Mouse (Mus musculus): ENCODE measurements around the gene Dnajc11. TPM values are rescaled to one million over a fixed set of nuclear protein-coding genes. Genes with fewer than 3 reads are reported as not detected.
A peak's percentile ranks its signal among the peaks of the same experiment; 100 is the strongest.

The Dnajc11 gene
- polyA plus RNA-seq, 1 experiment from 2014 or later: 89.8 TPM

DNA sequence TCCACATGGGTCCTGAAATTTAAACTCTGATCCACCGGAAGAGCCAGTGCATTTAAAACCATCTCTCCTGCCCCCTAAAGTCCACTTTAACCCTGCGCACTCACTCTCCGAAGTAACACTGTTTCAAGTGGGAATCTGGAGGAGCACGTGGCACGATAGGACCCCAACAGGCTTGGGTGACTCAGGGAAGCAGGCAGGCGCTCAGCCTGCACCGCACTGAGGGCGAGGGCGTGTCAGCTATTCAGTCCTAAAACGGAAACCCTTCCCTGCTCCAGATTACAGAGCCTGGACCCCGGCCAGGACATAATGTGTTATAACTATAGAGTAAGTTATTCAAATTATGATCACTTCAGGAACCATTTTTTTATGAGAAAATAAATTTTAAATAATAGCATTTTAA lies 29.4 kb upstream of the Dnajc11 start:
- peaks cover 13% of the 10 kb centered on the region for H3K4me1 ChIP-seq
- no peak overlapping the region for H3K27ac ChIP-seq (replicated peaks)
- H3K9ac ChIP-seq (replicated peaks): no peak overlapping the region
- H3K9me3 ChIP-seq: no peaks in the 10 kb centered on the region
- peaks cover 16% of the 10 kb centered on the region for H3K27me3 ChIP-seq
- ATAC-seq (ENCODE audit: low FRiP score, low read depth): no peak
- 62% methylated on average over 11 of the region's 11 CpGs for WGBS
- no peaks in the 10 kb centered on the region for H3K36me3 ChIP-seq
- no peak overlapping the region for H3K4me3 ChIP-seq
- no peak overlapping the region for H3K4me2 ChIP-seq (replicated peaks)

DNA sequence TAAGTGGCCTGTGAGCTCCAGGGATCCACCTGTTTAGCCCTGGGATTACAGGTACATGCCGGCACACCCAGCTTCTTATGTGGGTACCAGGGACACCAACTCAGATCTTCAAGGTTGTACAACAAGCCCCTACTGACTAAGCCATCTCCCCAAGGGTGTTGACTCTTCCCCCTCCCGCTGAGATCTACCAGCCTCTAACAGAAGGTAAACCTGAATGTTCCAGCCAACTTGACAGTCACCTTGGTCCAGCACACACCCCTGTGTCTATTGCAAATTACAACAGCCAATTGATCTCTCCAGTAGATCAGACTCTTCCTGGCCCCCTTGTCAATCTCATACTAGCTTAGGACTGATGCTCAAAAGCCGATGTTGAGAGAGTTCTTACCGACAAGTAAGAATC lies 27.9 kb upstream of the Dnajc11 start:
- no peak overlapping the region for H3K4me3 ChIP-seq
- 75% methylated on average over 4 of the region's 4 CpGs for WGBS

DNA sequence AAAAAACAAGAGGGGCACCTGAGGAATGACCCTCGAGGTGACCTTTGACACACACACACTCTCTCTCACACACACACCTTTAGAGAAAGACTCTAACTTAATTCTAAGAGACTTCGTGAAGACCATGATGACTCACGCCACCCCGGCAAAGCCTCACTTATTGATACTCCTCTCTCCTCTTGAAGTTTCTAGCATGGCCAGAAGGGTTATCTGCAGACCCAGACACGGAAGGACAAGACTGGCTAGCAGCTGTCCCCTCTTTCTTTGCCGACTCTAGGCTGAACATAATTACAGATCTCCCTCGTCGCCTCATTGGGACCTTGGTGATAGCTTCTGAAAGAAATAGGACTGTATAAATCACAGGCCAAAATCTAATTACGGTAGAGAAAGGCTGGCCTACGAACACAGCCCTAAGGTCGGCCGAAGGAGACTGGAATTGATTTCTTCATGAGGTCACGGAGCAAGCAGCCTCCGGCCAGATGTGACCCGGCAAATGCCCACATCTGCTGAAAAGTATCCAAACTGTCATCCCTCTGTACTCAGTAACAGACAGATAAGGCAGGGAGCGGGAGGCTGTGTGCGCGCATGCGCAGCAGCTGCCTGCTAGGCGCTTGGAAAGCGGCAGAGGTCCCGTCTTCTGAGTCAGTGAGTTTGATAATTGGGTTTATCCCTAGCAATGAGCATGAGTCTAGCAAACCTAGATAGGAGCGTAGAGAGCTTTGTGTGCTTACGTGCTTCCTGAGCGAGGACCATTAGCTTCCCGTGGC lies 25.7 kb upstream of the Dnajc11 start:
- peaks cover 15% of the 10 kb centered on the region for H3K27me3 ChIP-seq
- no peak overlapping the region for H3K4me3 ChIP-seq
- ATAC-seq (ENCODE audit: low FRiP score, low read depth): no peak
- H3K4me1 ChIP-seq: peaks cover 13% of the 10 kb centered on the region
- no peak overlapping the region for H3K9ac ChIP-seq (replicated peaks)
- WGBS: 79% methylated on average over 26 of the region's 26 CpGs
- H3K4me2 ChIP-seq (replicated peaks): 0 out of 2 replicates have a peak overlapping the region, but pooled peaks have one; percentile 11
- peak overlapping the region; percentile 42; the same call in 1 of the 2 replicates for H3K27ac ChIP-seq (replicated peaks)
- no peaks in the 10 kb centered on the region for H3K9me3 ChIP-seq
- no peaks in the 10 kb centered on the region for H3K36me3 ChIP-seq

More for the DNA sequence above, 27.9 kb upstream of the Dnajc11 start:
- Histone ChIP-seq H3K27ac (replicated peaks) (no peak overlapping the region), H3K36me3 (no peaks in the 10 kb centered on the region), H3K4me1 (peaks cover 13% of the 10 kb centered on the region), H3K9me3 (no peaks in the 10 kb centered on the region), H3K27me3 (peaks cover 16% of the 10 kb centered on the region), H3K9ac (replicated peaks) (no peak overlapping the region), H3K4me2 (replicated peaks) (no peak overlapping the region)
- no peak for ATAC-seq (ENCODE audit: low FRiP score, low read depth)

DNA sequence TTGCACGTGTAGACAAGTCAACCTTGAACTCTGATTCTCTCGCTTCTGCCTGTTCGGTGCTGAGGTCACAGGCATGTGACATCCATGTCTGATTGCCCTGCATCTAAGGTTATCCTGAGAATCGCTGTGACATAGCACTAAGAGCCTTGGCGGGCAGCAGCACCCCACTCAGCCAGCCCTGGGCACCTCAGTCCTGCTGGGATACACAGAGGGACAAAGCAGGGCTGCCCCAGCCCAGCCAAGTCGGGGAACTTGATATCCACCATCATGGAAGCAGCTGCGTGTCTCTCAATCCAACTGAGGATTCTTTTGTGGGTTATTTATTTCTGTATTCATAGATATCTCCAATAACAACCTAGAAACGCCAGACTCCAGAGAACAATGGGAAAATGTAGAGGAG lies 24.7 kb upstream of the Dnajc11 start:
- Histone ChIP-seq H3K9me3 (no peaks in the 10 kb centered on the region), H3K27ac (replicated peaks) (no peak overlapping the region), H3K9ac (replicated peaks) (no peak overlapping the region), H3K27me3 (peaks cover 11% of the 10 kb centered on the region), H3K4me3 (no peak overlapping the region), H3K4me2 (replicated peaks) (no peak overlapping the region), H3K4me1 (peaks cover 13% of the 10 kb centered on the region), H3K36me3 (no peaks in the 10 kb centered on the region)
- no peak for ATAC-seq (ENCODE audit: low FRiP score, low read depth)
- 77% methylated on average over 8 of the region's 8 CpGs for WGBS

DNA sequence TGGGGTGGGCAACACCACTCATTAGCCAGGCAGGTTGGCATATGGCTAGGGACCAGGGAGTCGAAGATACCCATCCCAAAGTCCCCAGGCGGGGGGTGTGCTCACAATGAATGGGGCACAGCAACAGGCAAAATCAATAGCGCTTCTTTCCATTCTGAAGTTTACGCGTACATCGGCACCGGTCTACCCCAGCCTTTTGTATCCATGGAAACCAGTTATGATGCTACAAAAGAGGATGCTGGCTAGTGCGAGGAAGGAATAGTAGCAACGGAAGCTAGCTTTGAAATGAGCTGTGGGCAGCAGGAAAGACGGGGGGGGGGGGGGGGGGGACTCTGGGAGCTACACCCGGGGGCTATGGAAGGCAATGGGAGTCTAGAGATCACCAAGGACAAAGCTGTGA lies 17.2 kb upstream of the Dnajc11 start:
- no peak overlapping the region for H3K4me3 ChIP-seq
- 83% methylated on average over 11 of the region's 11 CpGs for WGBS
- H3K9ac ChIP-seq (replicated peaks): no peak overlapping the region
- H3K27me3 ChIP-seq: no peaks in the 10 kb centered on the region; the same call in 1 of the 2 replicates
- H3K4me2 ChIP-seq (replicated peaks): no peak overlapping the region
- ATAC-seq (ENCODE audit: low FRiP score, low read depth): no peak
- no peak overlapping the region for H3K27ac ChIP-seq (replicated peaks)
- peaks cover 5% of the 10 kb centered on the region; the same call in 1 of the 2 replicates for H3K4me1 ChIP-seq
- no peaks in the 10 kb centered on the region for H3K36me3 ChIP-seq
- 0 out of 2 replicates have a peak, but pooled peaks cover 2% of the 10 kb centered on the region for H3K9me3 ChIP-seq

DNA sequence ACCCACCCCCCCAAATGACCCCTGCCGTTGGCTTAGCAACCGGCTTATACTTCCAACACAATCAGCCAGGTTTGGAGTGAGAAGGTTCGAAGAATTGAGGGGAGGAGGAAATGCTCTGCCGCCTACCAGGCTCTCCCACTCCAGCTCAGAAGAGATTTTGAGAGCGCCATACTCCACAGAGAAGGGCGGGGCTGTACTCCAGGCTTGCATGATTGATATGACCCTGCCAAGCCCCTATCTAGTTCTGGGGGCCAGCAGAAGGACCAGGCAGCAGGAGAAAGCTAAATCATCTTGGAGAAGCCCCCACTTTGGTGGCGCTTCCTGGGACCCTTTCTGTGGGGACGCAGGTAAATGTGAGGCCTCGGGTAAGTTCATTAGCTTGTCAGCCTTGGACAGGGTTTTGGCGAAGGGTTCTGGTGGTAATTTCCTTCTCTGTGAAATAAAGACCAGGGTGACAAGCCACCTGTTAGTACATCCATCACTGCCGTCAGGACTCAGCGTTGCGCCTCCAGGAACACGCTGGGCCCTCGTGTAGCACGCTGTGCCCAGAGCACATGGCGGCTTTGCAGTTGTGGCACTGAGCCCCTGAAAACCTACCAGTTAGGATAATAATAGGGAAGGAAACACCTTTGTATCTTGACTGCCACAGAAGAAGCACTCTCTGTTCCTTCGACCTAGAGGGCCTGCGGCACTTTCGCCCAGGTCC lies 14.2 kb upstream of the Dnajc11 start:
- WGBS: 82% methylated on average over 20 of the region's 20 CpGs
- no peak overlapping the region for H3K4me3 ChIP-seq
- no peak overlapping the region for H3K9ac ChIP-seq (replicated peaks)

DNA sequence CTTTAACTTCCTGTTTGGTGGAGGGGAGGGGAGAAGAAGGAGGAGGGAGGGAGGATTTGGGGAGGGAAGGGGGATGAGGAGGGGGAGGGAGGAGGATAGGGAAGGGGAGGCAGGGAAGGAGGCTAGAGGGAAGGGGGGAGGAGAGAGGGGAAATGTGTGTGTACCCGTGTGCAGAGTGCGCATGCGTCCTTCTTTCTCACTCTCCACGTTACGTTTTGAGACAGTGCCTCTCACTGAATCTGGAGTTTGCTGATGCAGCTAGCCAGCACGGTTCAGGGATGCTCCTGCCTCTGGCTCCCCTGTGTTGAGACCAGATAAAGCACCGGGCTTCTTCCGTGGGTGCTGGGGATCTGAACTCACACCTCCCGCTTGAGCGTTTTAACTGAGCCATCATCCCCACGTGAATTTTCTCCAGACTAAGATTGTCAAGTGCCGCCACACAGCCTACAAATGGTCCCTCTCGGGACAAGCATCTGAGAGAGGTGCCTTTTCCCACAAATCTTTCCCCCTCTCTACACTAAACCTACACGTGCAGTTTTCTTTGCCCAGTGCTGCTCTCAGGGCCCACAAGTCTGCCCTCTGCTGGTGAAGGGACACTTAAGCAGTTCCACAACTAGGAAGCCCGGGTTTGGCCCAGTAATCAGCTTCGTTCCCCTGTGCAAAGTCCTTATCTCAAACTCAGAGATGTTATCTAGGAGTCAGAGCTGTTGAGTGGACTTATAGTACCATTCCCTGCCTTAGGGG lies 13.4 kb upstream of the Dnajc11 start:
- Histone ChIP-seq H3K36me3 (no peaks in the 10 kb centered on the region), H3K27ac (replicated peaks) (no peak overlapping the region), H3K9ac (replicated peaks) (no peak overlapping the region; the same call in 1 of the 2 replicates), H3K4me3 (peak overlapping the region; percentile 19), H3K27me3 (no peaks in the 10 kb centered on the region), H3K9me3 (0 out of 2 replicates have a peak, but pooled peaks cover 2% of the 10 kb centered on the region), H3K4me2 (replicated peaks) (peak overlapping the region; percentile 44), H3K4me1 (peaks cover 5% of the 10 kb centered on the region; the same call in 1 of the 2 replicates)
- WGBS: 23% methylated on average over 16 of the region's 16 CpGs
- ATAC-seq (ENCODE audit: low FRiP score, low read depth): peak; percentile 44; the same call in 1 of the 2 replicates

More for the DNA sequence above, 14.2 kb upstream of the Dnajc11 start:
- no peaks in the 10 kb centered on the region for H3K36me3 ChIP-seq
- no peaks in the 10 kb centered on the region for H3K27me3 ChIP-seq
- peaks cover 5% of the 10 kb centered on the region; the same call in 1 of the 2 replicates for H3K4me1 ChIP-seq
- H3K27ac ChIP-seq (replicated peaks): no peak overlapping the region
- H3K4me2 ChIP-seq (replicated peaks): peak overlapping the region; percentile 44; the same call in 1 of the 2 replicates
- 0 out of 2 replicates have a peak, but pooled peaks cover 2% of the 10 kb centered on the region for H3K9me3 ChIP-seq
- ATAC-seq (ENCODE audit: low FRiP score, low read depth): no peak

DNA sequence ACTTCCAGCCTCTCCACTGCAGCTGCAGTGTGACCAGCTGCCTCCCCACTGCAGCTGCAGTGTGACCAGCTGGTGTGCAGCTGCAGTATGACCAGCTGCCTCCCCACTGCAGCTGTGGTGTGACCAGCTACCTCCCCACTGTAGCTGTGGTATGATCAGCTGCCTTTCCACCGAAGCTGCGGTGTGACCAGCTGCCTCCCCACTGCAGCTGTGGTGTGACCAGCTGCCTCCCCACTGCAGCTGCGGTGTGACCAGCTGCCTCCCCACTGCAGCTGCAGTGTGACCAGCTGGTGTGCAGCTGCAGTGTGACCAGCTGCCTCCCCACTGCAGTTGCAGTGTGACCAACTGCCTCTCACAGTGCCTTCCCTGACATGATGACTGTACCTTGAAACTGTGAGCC lies 11.4 kb upstream of the Dnajc11 start:
- peaks cover 5% of the 10 kb centered on the region; the same call in 1 of the 2 replicates for H3K4me1 ChIP-seq
- H3K27me3 ChIP-seq: no peaks in the 10 kb centered on the region
- no peaks in the 10 kb centered on the region for H3K36me3 ChIP-seq
- no peak overlapping the region for H3K4me2 ChIP-seq (replicated peaks)
- WGBS: 97% methylated on average over 3 of the region's 3 CpGs
- no peak overlapping the region for H3K9ac ChIP-seq (replicated peaks)
- H3K27ac ChIP-seq (replicated peaks): no peak overlapping the region
- H3K9me3 ChIP-seq: no peaks in the 10 kb centered on the region
- no peak for ATAC-seq (ENCODE audit: low FRiP score, low read depth)
- no peak overlapping the region for H3K4me3 ChIP-seq

DNA sequence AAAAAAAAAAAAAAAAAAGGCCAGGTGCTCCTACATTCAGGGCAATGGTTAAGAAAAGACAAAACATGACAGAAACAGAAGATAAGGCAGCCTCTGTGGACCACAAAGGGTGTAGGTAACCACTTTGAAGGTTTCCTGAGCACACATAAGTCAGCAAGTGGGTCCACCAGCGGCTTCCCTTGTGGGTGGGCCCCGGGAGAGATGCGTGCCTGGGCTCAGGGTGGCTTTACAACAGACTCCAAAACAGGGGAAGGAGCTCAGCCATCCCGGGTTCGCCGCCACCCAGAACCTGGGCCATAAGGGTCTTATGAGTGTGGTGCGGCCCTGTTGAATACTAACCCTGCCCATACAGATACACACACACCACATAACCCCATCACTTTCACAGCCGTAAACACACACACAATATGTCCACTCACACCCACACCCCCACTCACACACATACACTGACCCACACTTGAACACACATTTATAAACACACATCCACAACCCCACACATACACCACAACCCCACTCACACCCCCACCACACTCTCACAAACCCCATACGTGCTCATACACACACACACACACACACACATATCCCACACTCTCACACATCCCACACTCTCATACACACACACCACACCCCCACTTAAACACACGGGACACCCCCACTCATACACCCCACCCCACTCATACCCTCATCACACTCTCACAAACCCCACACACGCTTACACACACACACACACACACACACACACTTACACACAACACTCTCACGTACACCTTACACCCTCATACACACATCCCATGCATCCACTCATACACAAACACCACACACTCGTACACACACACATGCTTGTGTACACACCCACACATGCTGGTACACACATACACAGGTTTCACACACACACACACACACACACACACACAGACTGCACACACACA lies 651 bp upstream of the Dnajc11 start:
- Histone ChIP-seq H3K4me3 (peak overlapping the region; percentile 99), H3K9me3 (no peaks in the 10 kb centered on the region), H3K27ac (replicated peaks) (no peak overlapping the region), H3K36me3 (no peaks in the 10 kb centered on the region), H3K27me3 (peaks cover 14% of the 10 kb centered on the region; the same call in 1 of the 2 replicates), H3K4me2 (replicated peaks) (peak overlapping the region; percentile 99), H3K9ac (replicated peaks) (no peak overlapping the region), H3K4me1 (peaks cover 17% of the 10 kb centered on the region)
- WGBS: 78% methylated on average over 13 of the region's 13 CpGs
- peak; percentile 79 for ATAC-seq (ENCODE audit: low FRiP score, low read depth)

DNA sequence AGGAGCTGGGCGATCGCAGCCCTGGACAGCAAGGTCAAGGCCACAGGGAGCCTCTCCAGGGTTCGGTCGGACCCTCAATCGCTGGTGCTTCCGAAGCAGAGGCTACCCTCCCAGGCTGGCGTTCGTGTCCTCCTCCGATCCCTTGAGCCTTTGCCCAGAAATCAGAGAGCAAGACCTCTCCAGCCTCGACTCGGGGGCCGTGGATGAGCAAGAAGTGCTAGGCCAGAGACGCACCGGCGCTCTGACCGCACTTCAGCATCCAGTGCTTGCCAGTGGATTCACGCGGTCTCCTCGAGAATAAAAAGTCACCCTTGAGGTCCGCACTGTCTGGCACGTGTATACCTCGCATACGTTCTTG lies 703 bp downstream of the Dnajc11 start:
- peak overlapping the region; percentile 99 for H3K4me2 ChIP-seq (replicated peaks)
- peak overlapping the region; percentile 93 for H3K9ac ChIP-seq (replicated peaks)
- H3K4me1 ChIP-seq: peaks cover 17% of the 10 kb centered on the region
- H3K9me3 ChIP-seq: no peaks in the 10 kb centered on the region
- no peaks in the 10 kb centered on the region for H3K36me3 ChIP-seq
- H3K4me3 ChIP-seq: peak overlapping the region; percentile 99
- H3K27ac ChIP-seq (replicated peaks): no peak overlapping the region; the same call in 1 of the 2 replicates
- 0 out of 2 replicates have a peak, but pooled peaks cover 2% of the 10 kb centered on the region for H3K27me3 ChIP-seq
- WGBS: 2% methylated on average over 23 of the region's 23 CpGs
- ATAC-seq (ENCODE audit: low FRiP score, low read depth): no peak

DNA sequence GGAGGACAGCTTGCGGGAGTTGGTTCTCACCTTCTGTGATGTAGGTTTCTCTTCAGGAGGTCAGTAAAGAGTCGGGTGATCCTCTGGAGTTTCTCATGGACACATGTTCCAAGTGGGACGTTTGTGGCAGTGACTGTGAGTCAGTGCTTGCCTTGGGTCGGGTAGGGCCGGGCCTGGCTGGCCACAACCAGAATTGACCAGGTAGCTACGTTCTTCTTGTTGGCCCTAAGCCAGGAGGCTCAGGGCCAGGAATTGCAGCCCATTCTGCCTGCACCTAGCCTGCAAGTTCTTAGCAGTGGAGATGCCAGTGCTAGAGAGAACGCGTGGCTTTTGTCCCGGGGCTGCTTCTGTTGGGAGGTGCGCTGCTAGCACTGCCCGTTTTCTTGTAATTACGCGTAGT lies 4.0 kb downstream of the Dnajc11 start:
- Histone ChIP-seq H3K27ac (replicated peaks) (no peak overlapping the region), H3K4me1 (peaks cover 17% of the 10 kb centered on the region), H3K9ac (replicated peaks) (no peak overlapping the region), H3K4me2 (replicated peaks) (no peak overlapping the region), H3K4me3 (no peak overlapping the region), H3K36me3 (no peaks in the 10 kb centered on the region), H3K27me3 (no peaks in the 10 kb centered on the region), H3K9me3 (no peaks in the 10 kb centered on the region)
- no peak for ATAC-seq (ENCODE audit: low FRiP score, low read depth)
- 96% methylated on average over 13 of the region's 13 CpGs for WGBS

Measured in midbrain, embryonic 12.5 days (tissue).